In the genomic region with DNA sequence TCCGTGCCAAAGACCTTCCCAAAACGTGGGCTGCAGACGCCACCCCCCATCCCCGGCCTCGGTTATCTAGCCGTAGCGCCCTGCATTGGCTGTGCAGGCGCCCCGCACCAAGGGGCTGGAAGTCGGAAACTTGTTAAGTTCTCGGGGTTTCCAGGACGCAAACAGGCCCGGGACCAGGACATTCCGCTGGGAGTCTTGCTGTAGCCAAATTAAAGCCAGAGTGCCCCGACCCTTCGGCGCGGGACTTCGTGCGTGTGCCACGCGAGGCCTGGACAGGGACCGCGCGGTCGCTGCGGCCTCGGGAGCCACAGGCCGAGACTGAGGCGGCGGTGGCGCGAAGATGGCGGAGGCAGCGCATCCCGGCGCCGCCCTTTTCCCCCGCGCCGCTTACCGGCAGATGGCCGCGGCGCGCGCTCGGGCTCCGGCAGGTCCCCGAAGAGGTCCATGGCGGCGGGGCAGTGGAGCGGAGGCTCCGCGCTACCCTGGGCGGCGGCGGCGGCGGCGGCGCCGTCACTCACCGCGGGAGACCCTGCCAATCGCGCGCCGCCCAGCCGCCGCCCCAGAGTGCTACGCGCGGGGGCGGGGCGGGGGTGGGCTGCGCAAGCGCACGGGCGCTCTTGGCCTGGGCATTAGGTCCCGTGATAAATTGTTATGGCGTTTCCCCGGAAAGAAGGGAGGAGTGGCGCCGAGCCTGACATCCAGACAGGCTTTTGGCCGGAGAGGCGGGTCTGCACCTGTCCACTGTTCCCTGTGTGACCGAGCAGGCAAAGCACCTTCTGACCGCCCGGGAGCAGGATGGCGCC, we compare ENCODE assay signal across 8 mouse cellular contexts. TPM values are rescaled to one million over a fixed set of nuclear protein-coding genes. Genes with fewer than 3 reads are reported as not detected.
DNase-seq lines count a peak whose midpoint lies in the region; ATAC-seq and TF ChIP-seq lines count a peak whose summit lies in the region.

TSS of gene Ilkap (minus strand) at position 556 of the 803 bp plus-strand sequence.

- peak within 1 kb of the TSS; percentile 88 for H3K9ac ChIP-seq in forebrain, embryonic 15.5 days (replicated peaks)
- peak within 1 kb of the TSS; percentile 85 for H3K9ac ChIP-seq in lung, embryonic 16.5 days (ENCODE audit: low read length)

- ATAC-seq in G1E (ENCODE audit: extremely low read depth, insufficient number of reproducible peaks, low FRiP score, poor library complexity, severe bottlenecking), result peak; percentile 64
- peak; percentile 97 for ATAC-seq in forebrain, embryonic 15.5 days (replicated peaks)
- peak; percentile 98 for ATAC-seq in lung, embryonic 16.5 days (ENCODE audit: low read depth)

- peaks cover 40% of the 10 kb centered on the region for H3K4me1 ChIP-seq in G1E (ENCODE audit: insufficient read depth, low read depth, low read length)
- H3K4me1 ChIP-seq in forebrain, embryonic 15.5 days, result peaks cover 33% of the 10 kb centered on the region
- H3K4me1 ChIP-seq in lung, embryonic 16.5 days (replicated peaks; ENCODE audit: control insufficient read depth, insufficient read depth, low read length), result peaks cover 12% of the 10 kb centered on the region

- H3K4me2 ChIP-seq in forebrain, embryonic 15.5 days (replicated peaks), result peak within 1 kb of the TSS; percentile 87
- peak within 1 kb of the TSS; percentile 91 for H3K4me2 ChIP-seq in lung, embryonic 16.5 days (ENCODE audit: low read depth, low read length)

- peaks cover 41% of the 10 kb centered on the region for H3K36me3 ChIP-seq in G1E (replicated peaks)
- H3K36me3 ChIP-seq in forebrain, embryonic 15.5 days, result 0 out of 2 replicates have a peak, but pooled peaks cover under 1% of the 10 kb centered on the region
- H3K36me3 ChIP-seq in lung, embryonic 16.5 days (ENCODE audit: control insufficient read depth, insufficient read depth, low read length), result no peaks in the 10 kb centered on the region

- TF ChIP-seq CTCF in G1E (IDR thresholded peaks at IDR 0.05; ENCODE audit: low read depth, low read length), result no peak

- peak; percentile 99 for DNase-seq in G1E (ENCODE audit: low spot score)
- peak; percentile 82 for DNase-seq in cerebellum, adult 11 months
- DNase-seq in heart, postnatal 25 days (ENCODE audit: low spot score), result peak; percentile 77
- DNase-seq in layer of hippocampus, adult 8-10 months (ENCODE audit: low spot score in 2 of 2), result peak; percentile 71 to 76
- peak; percentile 49 for DNase-seq in ovary, postnatal 10 days (ENCODE audit: low spot score)
- DNase-seq in thymus, postnatal 10 days (ENCODE audit: low spot score in 2 of 2), result peak; percentile 54 to 76

- peak within 1 kb of the TSS; percentile 87 for H3K27ac ChIP-seq in forebrain, embryonic 15.5 days (replicated peaks)
- peak within 1 kb of the TSS; percentile 63 for H3K27ac ChIP-seq in lung, embryonic 16.5 days (ENCODE audit: low read length)

- intact Hi-C loops in heart, postnatal 25 days (cut with DNase I), result no loop called here

- peaks cover 4% of the 10 kb centered on the region for H3K9me3 ChIP-seq in G1E (replicated peaks)
- no peaks in the 10 kb centered on the region for H3K9me3 ChIP-seq in forebrain, embryonic 15.5 days
- H3K9me3 ChIP-seq in lung, embryonic 16.5 days (ENCODE audit: control insufficient read depth, low read length), result no peaks in the 10 kb centered on the region

- H3K4me3 ChIP-seq in G1E (ENCODE audit: low read depth, low read length), result peak within 1 kb of the TSS; percentile 79
- H3K4me3 ChIP-seq in forebrain, embryonic 15.5 days, result peak within 1 kb of the TSS; percentile 86
- peak within 1 kb of the TSS; percentile 86 for H3K4me3 ChIP-seq in lung, embryonic 16.5 days (ENCODE audit: low read length)

- peaks cover 17% of the 10 kb centered on the region; the same call in 1 of the 2 replicates for H3K27me3 ChIP-seq in G1E (ENCODE audit: insufficient read depth, low read length)
- no peaks in the 10 kb centered on the region for H3K27me3 ChIP-seq in forebrain, embryonic 15.5 days
- no peaks in the 10 kb centered on the region for H3K27me3 ChIP-seq in lung, embryonic 16.5 days (ENCODE audit: control insufficient read depth, insufficient read depth, low read depth, low read length)

- WGBS in forebrain, embryonic 15.5 days, result under 1% methylated on average over 91 of the region's 91 CpGs
- WGBS in lung, embryonic 16.5 days, result under 1% methylated on average over 90 of the region's 91 CpGs

RNA-seq across cellular contexts. Expression of gene Ilkap, which starts in this region (rescaled TPM):
- total RNA-seq in G1E (2014; fragmentation: Nextera tagmentation), result 76.8 and 86.5 TPM in 2 replicates
- 194 and 208 TPM in 2 replicates for total RNA-seq in G1E (2017)
- polyA plus RNA-seq in G1E (2012), result 86.6 and 104 TPM in 2 replicates
- polyA plus RNA-seq in forebrain, embryonic 15.5 days (2015; fragmentation: Nextera tagmentation; extraction: Ambion mirVana), result 167 and 177 TPM in 2 replicates
- 10 to 100 TPM; 41.3 to 48.1 TPM for total RNA-seq in heart, postnatal 25 days (2021)
- total RNA-seq in layer of hippocampus, adult 8-10 months (2022), result 10 to 100 TPM; 58.7 to 73.1 (median 64.3) TPM
- 133 and 139 TPM in 2 replicates for polyA plus RNA-seq in lung, embryonic 16.5 days (2015; fragmentation: Nextera tagmentation; extraction: Ambion mirVana)

Comparison
In these comparisons a context has a peak if more than half of its experiments do, and no peak if none do; other contexts are left out.
1. Peak in every context shown above with its lines: DNase-seq, ATAC-seq, H3K4me3 ChIP-seq and H3K27ac ChIP-seq.
2. DNase-seq: peak in every context shown above with its lines; median percentile 99 in G1E; 82 in cerebellum, adult 11 months; 77 in heart, postnatal 25 days; 74 in layer of hippocampus, adult 8-10 months; 65 in thymus, postnatal 10 days; 49 in ovary, postnatal 10 days.